Mouse (Mus musculus): ENCODE measurements around the gene Ccdc9.

DNA sequence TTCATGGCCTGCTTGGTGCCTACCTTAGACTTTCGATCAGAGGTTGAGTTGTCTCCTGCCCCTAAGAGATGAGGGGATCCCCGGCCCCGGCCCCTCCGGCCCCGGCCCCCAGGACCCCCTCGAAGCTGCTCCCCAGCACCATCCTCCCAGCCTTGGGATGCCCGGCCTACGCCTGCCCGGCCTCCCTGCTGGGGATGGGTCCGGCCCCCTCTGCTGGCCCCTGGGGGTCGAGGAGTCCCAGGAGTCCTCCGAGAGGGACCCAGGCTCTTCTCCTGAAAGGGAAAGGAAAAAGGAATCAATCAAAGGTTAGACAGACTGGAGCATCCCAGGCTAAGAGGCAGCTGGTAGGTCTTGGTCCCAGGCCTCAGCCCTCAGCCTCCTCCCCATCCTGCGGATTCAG, 4.3 kb downstream of the Ccdc9 start:
- TF ChIP-seq CTCF (IDR thresholded peaks at IDR 0.05) (no peak), EP300 (IDR thresholded peaks at IDR 0.05) (no peak)

Data from lung, postnatal 0 days (tissue).